In the genomic region with DNA sequence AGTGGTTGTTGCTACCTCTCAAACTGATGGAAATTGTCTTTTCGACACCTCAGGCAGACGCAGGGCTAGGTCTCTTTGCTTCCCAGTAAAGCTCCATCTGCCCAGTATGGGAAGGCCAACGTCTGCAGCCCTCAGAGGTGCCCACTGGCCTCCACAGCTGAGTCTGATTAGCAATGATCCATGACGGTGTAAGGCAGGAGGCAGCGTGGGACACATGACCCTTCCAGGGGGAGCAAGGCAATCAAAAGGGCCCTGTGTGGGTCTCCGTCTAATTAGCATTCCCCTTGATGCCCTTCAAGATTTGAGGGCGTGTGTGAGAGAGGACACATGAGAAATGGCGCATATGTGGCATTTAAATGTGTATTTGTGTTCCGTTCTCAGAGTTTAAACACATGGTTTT, we compare ENCODE assay signal across 24 mouse cellular contexts.
A peak's percentile ranks its signal among the peaks of the same experiment; 100 is the strongest.
DNase-seq lines count a peak whose midpoint lies in the region; ATAC-seq lines count a peak whose summit lies in the region.
"Had no signal": no experiment of that assay in that cellular context is flagged by ENCODE, and none has a peak within 500 bp of the region (broad histone marks: within the 10 kb centered on the region; RNA-seq: fewer than 3 reads in every experiment).

No protein-coding gene starts in this region.

- peak; percentile 35; the same call in 1 of the 2 replicates for ATAC-seq in hindbrain, embryonic 11.5 days (ENCODE audit: low FRiP score)
- no peak for ATAC-seq in hindbrain, embryonic 13.5 days (ENCODE audit: low FRiP score)
- ATAC-seq in embryonic facial prominence, embryonic 12.5 days (ENCODE audit: insufficient number of reproducible peaks, insufficient read depth, low FRiP score, low TSS enrichment), result no peak
- ATAC-seq: Patski had no signal

- no peaks in the 10 kb centered on the region for H3K9me3 ChIP-seq in hindbrain, embryonic 11.5 days (ENCODE audit: control insufficient read depth, low read length)
- no peaks in the 10 kb centered on the region; the same call in 1 of the 2 replicates for H3K9me3 ChIP-seq in hindbrain, embryonic 13.5 days
- H3K9me3 ChIP-seq in embryonic facial prominence, embryonic 12.5 days, result no peaks in the 10 kb centered on the region
- H3K9me3 ChIP-seq: forebrain, embryonic 12.5 days; G1E; kidney, embryonic 15.5 days; limb, embryonic 15.5 days; liver, embryonic 15.5 days; lung, embryonic 15.5 days had no signal

- DNase-seq in hindbrain, embryonic 11.5 days (ENCODE audit: low spot score), result peak; percentile 44
- DNase-seq in embryo, embryonic 11 days, result peak; percentile 65
- DNase-seq in retina, embryonic 14.5 days (ENCODE audit: low spot score), result peak; percentile 26
- no peak for DNase-seq in heart, adult 9 months (ENCODE audit: low spot score in 2 of 2)
- no peak for DNase-seq in heart, adult 18-20 months
- DNase-seq: adrenal gland, postnatal 36 days; B cell, adult 2 months; cerebellum, adult 11 months; cerebellum, postnatal 10 days; gastrocnemius, postnatal 10 days; heart, postnatal 36 days; kidney, adult 11 months; kidney, postnatal 4 days; lung, postnatal 4 days; right cerebral cortex, postnatal 25 days had no signal

- H3K9ac ChIP-seq in hindbrain, embryonic 11.5 days (ENCODE audit: low read depth, low read length), result no peak overlapping the region
- H3K9ac ChIP-seq in hindbrain, embryonic 13.5 days, result no peak overlapping the region
- no peak overlapping the region for H3K9ac ChIP-seq in embryonic facial prominence, embryonic 12.5 days
- H3K9ac ChIP-seq: forebrain, embryonic 12.5 days; kidney, embryonic 15.5 days; limb, embryonic 15.5 days; liver, embryonic 15.5 days; lung, embryonic 15.5 days had no signal

- no peak overlapping the region for H3K4me3 ChIP-seq in hindbrain, embryonic 11.5 days (ENCODE audit: low read depth, low read length)
- no peak overlapping the region for H3K4me3 ChIP-seq in hindbrain, embryonic 13.5 days
- no peak overlapping the region for H3K4me3 ChIP-seq in embryonic facial prominence, embryonic 12.5 days
- H3K4me3 ChIP-seq: forebrain, embryonic 12.5 days; kidney, embryonic 15.5 days; limb, embryonic 15.5 days; liver, embryonic 15.5 days; lung, embryonic 15.5 days had no signal

- WGBS in hindbrain, embryonic 11.5 days, result 44% methylated on average over 9 of the region's 9 CpGs
- 31% methylated on average over 9 of the region's 9 CpGs for WGBS in hindbrain, embryonic 13.5 days
- 15% methylated on average over 9 of the region's 9 CpGs for WGBS in embryonic facial prominence, embryonic 12.5 days

- no peak overlapping the region for H3K4me2 ChIP-seq in hindbrain, embryonic 11.5 days (replicated peaks; ENCODE audit: low read depth, low read length)
- no peak overlapping the region for H3K4me2 ChIP-seq in hindbrain, embryonic 13.5 days
- H3K4me2 ChIP-seq in embryonic facial prominence, embryonic 12.5 days (replicated peaks), result no peak overlapping the region
- H3K4me2 ChIP-seq: forebrain, embryonic 12.5 days; kidney, embryonic 15.5 days; limb, embryonic 15.5 days; liver, embryonic 15.5 days; lung, embryonic 15.5 days had no signal

- H3K4me1 ChIP-seq in hindbrain, embryonic 11.5 days (replicated peaks; ENCODE audit: control insufficient read depth, insufficient read depth, low read length), result no peaks in the 10 kb centered on the region
- peaks cover 16% of the 10 kb centered on the region for H3K4me1 ChIP-seq in hindbrain, embryonic 13.5 days (replicated peaks)
- peaks cover 41% of the 10 kb centered on the region for H3K4me1 ChIP-seq in embryonic facial prominence, embryonic 12.5 days

- no peak overlapping the region for H3K27ac ChIP-seq in hindbrain, embryonic 11.5 days (ENCODE audit: low read depth, low read length)
- no peak overlapping the region for H3K27ac ChIP-seq in hindbrain, embryonic 13.5 days
- H3K27ac ChIP-seq in embryonic facial prominence, embryonic 12.5 days, result peak overlapping the region; percentile 64
- H3K27ac ChIP-seq: forebrain, embryonic 12.5 days; kidney, embryonic 15.5 days; limb, embryonic 15.5 days; liver, embryonic 15.5 days; lung, embryonic 15.5 days had no signal

- H3K27me3 ChIP-seq in hindbrain, embryonic 11.5 days (ENCODE audit: control insufficient read depth, insufficient read depth, low read length), result no peaks in the 10 kb centered on the region
- no peaks in the 10 kb centered on the region for H3K27me3 ChIP-seq in hindbrain, embryonic 13.5 days
- no peaks in the 10 kb centered on the region for H3K27me3 ChIP-seq in embryonic facial prominence, embryonic 12.5 days
- H3K27me3 ChIP-seq: forebrain, embryonic 12.5 days; limb, embryonic 15.5 days; liver, embryonic 15.5 days; lung, embryonic 15.5 days; Patski had no signal

- H3K36me3 ChIP-seq in hindbrain, embryonic 11.5 days (ENCODE audit: control insufficient read depth, insufficient read depth, low read length), result no peaks in the 10 kb centered on the region
- H3K36me3 ChIP-seq in hindbrain, embryonic 13.5 days, result no peaks in the 10 kb centered on the region
- no peaks in the 10 kb centered on the region for H3K36me3 ChIP-seq in embryonic facial prominence, embryonic 12.5 days
- H3K36me3 ChIP-seq: forebrain, embryonic 12.5 days; G1E; kidney, embryonic 15.5 days; limb, embryonic 15.5 days; liver, embryonic 15.5 days; lung, embryonic 15.5 days had no signal

Comparison
In these comparisons a context has a peak if more than half of its experiments do, and no peak if none do; other contexts are left out.
1. DNase-seq: peak in hindbrain, embryonic 11.5 days (single experiment), embryo, embryonic 11 days (single experiment) and retina, embryonic 14.5 days (single experiment); none in heart, adult 9 months (0 of 2) and heart, adult 18-20 months (0 of 2).